Mouse (Mus musculus) embryonic facial prominence, embryonic 10.5 days (tissue): ENCODE measurements around the gene Spata48. TPM values are rescaled to one million over a fixed set of nuclear protein-coding genes. Genes with fewer than 3 reads are reported as not detected.

ENCODE experiments used
- DNase-seq: peaks from one replicate; pipeline ENCODE4 v3.0.0-alpha.2; 2017; ENCODE audit warnings: low spot score
- H3K27ac ChIP-seq: fragments of 300-500 bp; sonication (generic); replicated peaks from 2 replicates; pipeline ENCODE4 v1.5.1; 2016; ENCODE audit warnings: mild to moderate bottlenecking
- H3K27me3 ChIP-seq: fragments of 300-500 bp; sonication (generic); replicated peaks from 2 replicates; pipeline ENCODE4 v1.6.1; 2016; ENCODE audit warnings: low read depth, mild to moderate bottlenecking; ENCODE audit not compliant: poor library complexity, severe bottlenecking
- H3K36me3 ChIP-seq: fragments of 300-500 bp; sonication (generic); replicated peaks from 2 replicates; pipeline ENCODE4 v1.6.1; 2016; ENCODE audit warnings: mild to moderate bottlenecking, moderate library complexity
- H3K4me1 ChIP-seq: fragments of 300-500 bp; sonication (generic); 2 replicates; pipeline ENCODE4 v1.6.1; 2016
- H3K4me3 ChIP-seq: fragments of 300-500 bp; sonication (generic); 2 replicates; pipeline ENCODE4 v1.5.1; 2016; ENCODE audit warnings: mild to moderate bottlenecking, moderate library complexity
- H3K9me3 ChIP-seq: fragments of 300-500 bp; sonication (generic); 2 replicates; pipeline ENCODE4 v1.6.1; 2016; ENCODE audit warnings: mild to moderate bottlenecking
- WGBS: fragments of 180-500 bp; shearing (Covaris S2); methylation state at CpG from one replicate; pipeline ENCODE4 v1.1.7; 2016; 5-methylcytosine and 5-hydroxymethylcytosine counted together
- polyA plus RNA-seq: library from polyadenylated mRNA; unstranded; fragments of >200 nt; fragmentation: Nextera tagmentation; extraction: Ambion mirVana; gene quantifications from 2 replicates; pipeline ENCODE4 v1.2.1, GENCODE M21; 2016

Spata48 gene
- polyA plus RNA-seq, 1 experiment from 2014 or later = 2.0 TPM

DNA sequence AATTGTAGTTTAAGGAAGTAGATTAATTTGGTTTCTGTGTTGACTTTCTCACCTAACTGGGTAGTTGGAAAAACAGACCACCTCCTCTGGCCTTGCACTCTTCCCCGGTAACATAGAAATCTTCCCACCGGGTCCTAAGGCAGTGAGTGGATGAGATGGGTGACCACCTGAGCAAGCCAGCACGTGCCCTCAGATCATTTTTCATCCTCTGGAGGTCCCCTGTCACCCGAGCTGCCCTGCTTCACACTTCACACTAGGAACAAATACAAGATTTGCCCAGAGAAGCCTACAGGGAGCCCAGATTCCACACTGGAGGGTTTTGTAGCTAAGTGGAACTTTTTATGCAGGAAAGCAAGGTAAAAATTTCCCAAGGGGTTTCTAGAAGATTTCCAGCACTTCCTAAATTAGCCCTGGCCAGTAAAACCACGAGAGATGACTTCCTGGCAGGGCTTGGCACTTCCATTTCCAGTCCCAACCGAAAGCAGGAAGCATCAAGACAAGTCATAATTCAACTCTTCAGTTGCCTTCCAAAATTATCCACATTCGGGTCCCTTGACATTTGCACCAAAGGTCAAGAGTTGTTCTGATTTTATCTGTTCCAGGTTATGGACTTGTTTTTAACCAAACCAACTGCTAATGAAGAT, 85.8 kb downstream of the Spata48 start:
- H3K4me1 ChIP-seq = no peaks in the 10 kb centered on the region
- no peaks in the 10 kb centered on the region for H3K9me3 ChIP-seq
- no peaks in the 10 kb centered on the region for H3K27me3 ChIP-seq
- no peak for DNase-seq
- no peaks in the 10 kb centered on the region for H3K36me3 ChIP-seq
- H3K27ac ChIP-seq = no peak overlapping the region
- H3K4me3 ChIP-seq = no peak overlapping the region
- 75% methylated on average over 7 of the region's 7 CpGs for whole genome bisulfite sequencing

DNA sequence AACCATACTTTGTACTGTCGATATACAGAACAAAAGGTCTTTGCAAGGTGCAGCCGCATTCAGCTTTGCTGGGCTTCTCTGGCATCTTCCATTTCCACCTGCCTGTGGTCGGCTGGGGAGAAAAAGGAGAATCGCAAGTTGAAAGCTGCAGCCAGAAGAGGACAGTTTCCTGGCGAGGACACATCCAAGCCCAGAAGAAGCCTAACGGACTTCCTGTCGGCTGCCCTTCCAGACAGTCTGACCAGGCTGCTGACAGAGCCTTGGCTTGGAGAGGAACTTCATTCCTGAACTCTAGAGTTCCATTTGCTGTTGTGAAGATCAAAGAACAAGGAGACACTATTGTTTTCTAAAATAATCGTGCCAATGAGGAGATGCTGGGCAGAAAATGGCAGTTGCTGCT, 93.7 kb downstream of the Spata48 start:
- Histone ChIP-seq H3K27me3 (no peaks in the 10 kb centered on the region), H3K27ac (no peak overlapping the region), H3K36me3 (no peaks in the 10 kb centered on the region), H3K4me3 (no peak overlapping the region), H3K9me3 (no peaks in the 10 kb centered on the region), H3K4me1 (no peaks in the 10 kb centered on the region)
- no peak for DNase-seq
- 80% methylated on average over 8 of the region's 8 CpGs for WGBS

DNA sequence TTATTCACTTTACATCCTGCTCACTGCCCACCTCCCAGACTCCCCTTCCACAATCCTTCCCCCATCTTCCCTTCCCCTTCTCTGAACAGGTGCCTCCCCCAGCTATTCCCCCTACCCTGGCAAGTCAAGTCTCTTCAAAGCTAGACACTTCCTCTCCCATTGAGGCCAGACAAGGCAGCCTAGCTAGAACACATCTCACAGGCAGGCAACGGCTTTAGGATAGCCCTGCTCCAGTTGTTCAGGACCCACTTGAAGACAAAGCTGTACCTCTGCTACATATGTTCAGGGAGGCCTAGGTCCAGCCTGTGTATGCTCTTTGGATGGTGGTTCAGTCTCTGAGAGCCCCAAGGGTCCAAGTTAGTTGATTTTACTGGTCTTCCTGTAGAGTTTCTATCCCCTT, 94.3 kb downstream of the Spata48 start:
- Histone ChIP-seq H3K4me1 (no peaks in the 10 kb centered on the region), H3K27ac (no peak overlapping the region), H3K9me3 (no peaks in the 10 kb centered on the region), H3K36me3 (no peaks in the 10 kb centered on the region), H3K27me3 (no peaks in the 10 kb centered on the region), H3K4me3 (no peak overlapping the region)
- no peak for DNase-seq
- WGBS = 81% methylated on average over 1 of the region's 1 CpGs

DNA sequence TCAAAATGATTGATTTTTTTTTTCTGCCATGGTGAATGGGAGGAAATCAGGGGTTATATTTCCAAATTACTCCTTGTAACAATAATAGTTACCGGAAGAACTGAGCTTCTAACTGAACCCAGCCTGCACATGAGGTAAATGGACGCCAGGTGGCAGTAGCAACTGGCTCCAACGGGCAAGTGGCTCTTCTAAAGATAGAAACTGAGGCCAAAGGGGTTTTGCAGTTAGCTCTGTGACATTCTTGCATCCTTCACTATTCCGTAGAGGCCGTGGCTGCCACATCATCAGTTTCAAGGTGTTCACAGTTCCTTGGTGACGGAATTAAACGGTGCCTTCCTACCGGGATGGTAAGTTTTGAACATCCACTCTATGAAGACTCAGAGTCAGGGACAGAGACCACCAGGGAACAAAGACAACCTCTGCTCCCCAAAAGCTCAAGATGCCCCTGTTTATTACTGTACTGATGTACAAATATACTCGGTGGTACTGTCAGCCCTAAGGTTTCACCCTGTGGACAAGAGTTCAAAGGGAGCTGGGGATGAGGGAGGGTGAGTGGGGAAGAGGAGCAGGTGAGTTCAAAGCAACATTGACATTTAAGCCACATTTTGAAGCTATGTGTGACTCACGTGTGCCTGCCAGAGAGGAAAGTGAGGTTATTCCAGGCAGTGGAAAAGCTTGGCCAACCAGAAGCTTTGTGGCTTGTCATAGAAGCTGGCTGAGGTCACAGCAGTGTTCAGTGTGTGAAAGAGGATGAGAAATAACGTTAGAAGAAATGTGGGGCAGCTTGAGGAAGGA, 95.5 kb downstream of the Spata48 start:
- Histone ChIP-seq H3K36me3 (no peaks in the 10 kb centered on the region), H3K27ac (no peak overlapping the region), H3K4me1 (no peaks in the 10 kb centered on the region), H3K9me3 (no peaks in the 10 kb centered on the region), H3K4me3 (no peak overlapping the region), H3K27me3 (no peaks in the 10 kb centered on the region)
- 42% methylated on average over 11 of the region's 11 CpGs for WGBS
- DNase-seq = peak; percentile 65

DNA sequence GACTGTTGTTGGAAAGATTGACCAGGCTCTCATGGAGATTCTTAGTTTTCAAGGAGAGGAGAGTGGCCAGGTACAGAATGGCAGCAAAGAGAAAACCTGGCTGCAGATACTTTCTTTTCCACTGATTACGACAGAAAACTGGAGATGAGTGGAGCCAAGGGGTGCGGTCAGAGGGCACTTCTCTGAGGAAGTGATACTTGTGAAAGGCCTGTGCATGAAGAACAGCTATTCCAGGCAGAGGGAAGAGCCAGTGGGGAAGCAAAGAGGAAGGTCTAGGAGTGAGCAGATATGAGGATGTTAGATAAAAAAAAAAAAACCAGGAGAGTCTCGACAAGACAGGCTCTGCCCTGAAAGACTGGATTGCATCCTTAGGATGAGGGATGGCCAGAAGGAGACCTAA, 96.8 kb downstream of the Spata48 start:
- H3K27me3 ChIP-seq = no peaks in the 10 kb centered on the region
- 82% methylated on average over 3 of the region's 3 CpGs for WGBS
- no peaks in the 10 kb centered on the region for H3K4me1 ChIP-seq
- no peak overlapping the region for H3K4me3 ChIP-seq
- H3K36me3 ChIP-seq = no peaks in the 10 kb centered on the region
- H3K9me3 ChIP-seq = no peaks in the 10 kb centered on the region
- DNase-seq = no peak
- no peak overlapping the region for H3K27ac ChIP-seq

DNA sequence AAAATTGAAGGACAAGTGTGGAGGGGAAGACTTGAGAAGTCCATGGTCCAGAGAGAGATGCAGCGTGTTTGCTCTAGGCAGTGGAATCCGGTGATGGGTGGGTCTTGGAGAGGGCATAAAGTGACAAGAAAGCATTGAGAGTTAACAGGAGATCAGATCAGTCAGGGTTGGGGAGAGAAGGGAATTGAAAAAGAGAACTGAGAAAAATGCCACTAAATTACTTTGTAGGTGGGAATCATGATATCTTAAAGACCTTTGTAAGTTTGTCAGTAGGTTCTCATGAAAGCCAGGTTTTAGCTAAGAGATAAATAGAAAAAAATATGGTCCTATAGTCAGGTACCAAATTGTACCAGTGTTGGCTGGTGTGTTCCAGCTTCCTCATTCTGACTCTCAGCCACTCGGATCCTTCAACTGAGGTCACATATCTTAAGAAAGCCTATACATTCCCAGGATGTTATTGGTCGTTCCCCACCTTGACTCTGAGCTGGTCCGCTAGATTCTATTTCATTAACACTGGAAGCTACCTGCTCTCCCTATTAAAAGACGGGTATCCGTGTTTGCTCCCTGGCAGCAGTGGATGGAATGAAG, 97.3 kb downstream of the Spata48 start:
- no peak overlapping the region for H3K27ac ChIP-seq

DNA sequence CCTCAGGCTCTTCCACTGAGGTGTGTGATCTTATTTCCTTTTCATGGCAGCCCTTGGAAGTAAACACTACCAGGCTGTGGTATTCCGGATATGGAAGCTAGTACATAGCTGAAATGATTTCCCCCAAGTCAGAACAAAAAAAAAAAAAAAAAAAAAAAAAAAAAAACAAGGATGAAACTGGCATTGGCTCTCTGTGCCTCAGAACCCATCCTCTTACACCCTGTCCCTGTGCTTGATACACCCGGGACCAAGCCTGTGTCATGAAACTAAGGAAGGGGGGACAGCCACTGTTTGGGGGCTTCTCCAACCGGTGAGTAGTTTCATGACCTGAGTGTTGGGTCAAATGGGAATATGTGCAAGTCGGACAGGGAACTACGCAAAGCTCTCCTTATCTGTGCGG, 99.2 kb downstream of the Spata48 start:
- Histone ChIP-seq H3K36me3 (no peaks in the 10 kb centered on the region), H3K4me3 (no peak overlapping the region), H3K27me3 (no peaks in the 10 kb centered on the region), H3K27ac (no peak overlapping the region), H3K9me3 (no peaks in the 10 kb centered on the region), H3K4me1 (no peaks in the 10 kb centered on the region)
- DNase-seq = no peak
- WGBS = 89% methylated on average over 6 of the region's 6 CpGs

More for the DNA sequence above, 97.3 kb downstream of the Spata48 start:
- no peaks in the 10 kb centered on the region for H3K4me1 ChIP-seq
- H3K27me3 ChIP-seq = no peaks in the 10 kb centered on the region
- no peak for DNase-seq
- no peak overlapping the region for H3K4me3 ChIP-seq
- 89% methylated on average over 7 of the region's 7 CpGs for WGBS
- no peaks in the 10 kb centered on the region for H3K9me3 ChIP-seq
- no peaks in the 10 kb centered on the region for H3K36me3 ChIP-seq

DNA sequence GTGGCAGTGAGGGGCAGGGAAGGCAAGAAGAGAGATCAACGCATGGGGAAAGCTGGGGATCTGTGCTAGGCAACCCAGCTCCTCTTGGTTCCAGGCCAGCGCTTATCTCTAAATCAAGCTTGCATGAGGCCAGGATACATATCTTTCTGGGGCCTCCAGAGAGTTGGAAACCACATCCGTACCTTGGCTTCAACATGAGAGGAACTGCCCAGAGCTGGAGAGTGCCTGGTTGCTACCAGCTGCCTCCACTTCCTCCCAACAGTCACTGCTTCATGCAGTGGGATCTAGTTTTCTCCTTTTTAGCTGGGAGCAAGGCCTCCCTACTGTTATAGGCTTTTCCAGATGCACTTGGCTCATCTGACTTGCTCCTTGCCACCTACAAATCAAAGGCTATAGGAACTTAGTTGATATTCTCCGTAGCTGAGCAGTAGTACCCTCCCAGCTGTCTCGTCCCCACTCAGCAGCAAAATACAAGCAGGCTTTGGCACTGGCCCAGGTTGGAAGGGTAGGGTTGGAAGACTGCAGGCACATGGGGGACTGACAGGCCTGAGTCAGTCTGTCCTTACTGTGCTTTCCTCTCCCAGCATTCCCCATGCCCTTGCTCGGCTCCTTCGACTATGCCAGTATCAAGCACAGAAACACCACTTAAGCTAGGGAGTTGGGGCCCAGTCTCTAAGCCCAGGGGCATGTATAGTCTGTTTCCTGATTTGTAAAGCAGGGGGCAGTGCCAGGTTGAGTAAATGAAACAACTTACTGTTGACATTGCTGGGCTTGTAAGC, 102.6 kb downstream of the Spata48 start:
- no peaks in the 10 kb centered on the region for H3K36me3 ChIP-seq
- H3K9me3 ChIP-seq = no peaks in the 10 kb centered on the region
- no peak overlapping the region for H3K27ac ChIP-seq
- H3K4me3 ChIP-seq = no peak overlapping the region
- H3K27me3 ChIP-seq = no peaks in the 10 kb centered on the region
- WGBS = 83% methylated on average over 7 of the region's 7 CpGs
- 0 out of 2 replicates have a peak, but pooled peaks cover 2% of the 10 kb centered on the region for H3K4me1 ChIP-seq
- no peak for DNase-seq

Other genes starting within 250 kb of the Spata48 start
- 0.49 and 0.57 TPM in 2 replicates for gene Zpbp, start 314 bp downstream of the Spata48 start, polyA plus RNA-seq
- not detected in 2 replicates for gene 4930512M02Rik, start 165.7 kb downstream of the Spata48 start, polyA plus RNA-seq
- 2.2 and 3.1 TPM in 2 replicates for gene Ikzf1, start 222.9 kb downstream of the Spata48 start, polyA plus RNA-seq